Mouse (Mus musculus): Measurements from ENCODE around the gene Foxk1. TPM values are rescaled to one million over a fixed set of nuclear protein-coding genes. Genes with fewer than 3 reads are reported as not detected.

Foxk1 gene
- total RNA-seq, 2 experiments from 2014 or later, result 6.1 to 18.2 TPM

- peak; percentile 71 for ATAC-seq (replicated peaks; ENCODE audit: poor library complexity, severe bottlenecking)
Observed at GRCm38 (mm10) chr5:142440451-142441147, 39.3 kb downstream of the Foxk1 start.

- ATAC-seq (replicated peaks; ENCODE audit: poor library complexity, severe bottlenecking), result peak; percentile 20
Observed at GRCm38 (mm10) chr5:142441332-142442044, 40.2 kb downstream of the Foxk1 start.

- ATAC-seq (replicated peaks; ENCODE audit: poor library complexity, severe bottlenecking), result no peak
Observed at GRCm38 (mm10) chr5:142442045-142442440, 40.7 kb downstream of the Foxk1 start.

- ATAC-seq (replicated peaks; ENCODE audit: poor library complexity, severe bottlenecking), result peak; percentile 36
Observed at GRCm38 (mm10) chr5:142443514-142443913, 42.2 kb downstream of the Foxk1 start.

- ATAC-seq (replicated peaks; ENCODE audit: poor library complexity, severe bottlenecking), result no peak
Observed at GRCm38 (mm10) chr5:142443994-142444393, 42.7 kb downstream of the Foxk1 start.

- no peak for ATAC-seq (replicated peaks; ENCODE audit: poor library complexity, severe bottlenecking)
Observed at GRCm38 (mm10) chr5:142444791-142445531, 43.7 kb downstream of the Foxk1 start.

- no peak for ATAC-seq (replicated peaks; ENCODE audit: poor library complexity, severe bottlenecking)
Observed at GRCm38 (mm10) chr5:142445709-142446108, 44.4 kb downstream of the Foxk1 start.

GRCm38 (mm10) chr5:142448076-142448475 is 46.8 kb downstream of the Foxk1 start:
- ATAC-seq (replicated peaks; ENCODE audit: poor library complexity, severe bottlenecking), result peak; percentile 83

GRCm38 (mm10) chr5:142448623-142449022 is 47.3 kb downstream of the Foxk1 start:
- no peak for ATAC-seq (replicated peaks; ENCODE audit: poor library complexity, severe bottlenecking)

GRCm38 (mm10) chr5:142450846-142451245 is 49.5 kb downstream of the Foxk1 start:
- ATAC-seq (replicated peaks; ENCODE audit: poor library complexity, severe bottlenecking), result no peak

- ATAC-seq (replicated peaks; ENCODE audit: poor library complexity, severe bottlenecking), result no peak
Observed at GRCm38 (mm10) chr5:142451759-142452158, 50.5 kb downstream of the Foxk1 start.

GRCm38 (mm10) chr5:142453742-142454141 is 52.4 kb downstream of the Foxk1 start:
- no peak for ATAC-seq (replicated peaks; ENCODE audit: poor library complexity, severe bottlenecking)

- ATAC-seq (replicated peaks; ENCODE audit: poor library complexity, severe bottlenecking), result no peak
Observed at GRCm38 (mm10) chr5:142456318-142456717, 55.0 kb downstream of the Foxk1 start.

- ATAC-seq (replicated peaks; ENCODE audit: poor library complexity, severe bottlenecking), result no peak
Observed at GRCm38 (mm10) chr5:142457345-142457744, 56.0 kb downstream of the Foxk1 start.

- peak; percentile 41 for ATAC-seq (replicated peaks; ENCODE audit: poor library complexity, severe bottlenecking)
Observed at GRCm38 (mm10) chr5:142458791-142459557, 57.7 kb downstream of the Foxk1 start.

GRCm38 (mm10) chr5:142459834-142460233 is 58.5 kb downstream of the Foxk1 start:
- ATAC-seq (replicated peaks; ENCODE audit: poor library complexity, severe bottlenecking), result no peak

- ATAC-seq (replicated peaks; ENCODE audit: poor library complexity, severe bottlenecking), result no peak
Observed at GRCm38 (mm10) chr5:142461942-142462640, 60.8 kb downstream of the Foxk1 start.

GRCm38 (mm10) chr5:142462641-142462948 is 61.3 kb downstream of the Foxk1 start:
- no peak for ATAC-seq (replicated peaks; ENCODE audit: poor library complexity, severe bottlenecking)

GRCm38 (mm10) chr5:142463011-142463410 is 61.7 kb downstream of the Foxk1 start:
- no peak for ATAC-seq (replicated peaks; ENCODE audit: poor library complexity, severe bottlenecking)
